Mouse (Mus musculus) embryo, embryonic 9.5 days (tissue): Measurements from ENCODE around the gene Sec24a.
A peak's percentile ranks its signal among the peaks of the same experiment; 100 is the strongest.
"Not testable (repeated sequence)": the region's sequence is repeated elsewhere in the genome, so short reads cannot be mapped to it uniquely, and the experiment has no call there.

Experiments used
- DNase-seq: peaks from one replicate; pipeline ENCODE4 v3.0.0-alpha.2; 2017; ENCODE audit errors: extremely low spot score

Gene Sec24a

DNA sequence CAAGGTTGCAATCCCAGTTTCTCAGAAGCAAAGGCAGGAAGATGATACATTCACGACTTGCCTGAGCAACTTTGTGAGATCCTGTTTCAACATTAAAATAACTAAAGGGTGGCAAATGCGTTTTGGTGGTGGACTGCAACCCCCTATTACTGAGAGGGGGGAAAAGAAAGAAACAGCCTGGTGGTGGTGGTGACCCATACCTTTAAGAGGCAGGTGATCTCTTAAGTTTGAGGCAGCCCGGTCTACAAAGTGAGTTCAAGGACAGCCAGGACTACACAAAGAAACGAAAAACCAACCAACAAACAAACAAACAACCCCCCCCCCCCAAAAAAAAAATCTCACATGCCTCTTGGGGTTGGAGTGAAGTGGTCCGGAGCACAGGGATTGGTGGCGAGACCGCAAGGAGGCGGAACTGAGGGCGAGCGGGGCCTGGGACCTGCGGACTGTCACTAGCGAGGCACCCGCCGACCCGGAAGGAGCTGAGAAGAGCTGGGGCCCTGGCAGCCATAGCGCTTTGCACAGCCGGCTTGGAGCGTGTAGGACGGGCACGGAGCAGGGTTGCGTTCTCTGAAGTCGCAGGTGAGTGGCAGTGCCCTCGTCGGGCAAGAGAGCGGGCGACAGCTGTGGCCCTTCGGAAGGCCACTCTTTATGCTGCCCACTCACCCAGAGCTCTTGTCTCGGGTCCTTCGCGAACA lies at the start of gene Sec24a, which contains the start of gene Sar1b:
Gene Sec24a (minus strand): TSS at position 422 of the 695 bp plus-strand sequence.
Gene Sar1b (plus strand): TSS at position 475 of the 695 bp plus-strand sequence.
- peak; percentile 80 for DNase-seq

DNA sequence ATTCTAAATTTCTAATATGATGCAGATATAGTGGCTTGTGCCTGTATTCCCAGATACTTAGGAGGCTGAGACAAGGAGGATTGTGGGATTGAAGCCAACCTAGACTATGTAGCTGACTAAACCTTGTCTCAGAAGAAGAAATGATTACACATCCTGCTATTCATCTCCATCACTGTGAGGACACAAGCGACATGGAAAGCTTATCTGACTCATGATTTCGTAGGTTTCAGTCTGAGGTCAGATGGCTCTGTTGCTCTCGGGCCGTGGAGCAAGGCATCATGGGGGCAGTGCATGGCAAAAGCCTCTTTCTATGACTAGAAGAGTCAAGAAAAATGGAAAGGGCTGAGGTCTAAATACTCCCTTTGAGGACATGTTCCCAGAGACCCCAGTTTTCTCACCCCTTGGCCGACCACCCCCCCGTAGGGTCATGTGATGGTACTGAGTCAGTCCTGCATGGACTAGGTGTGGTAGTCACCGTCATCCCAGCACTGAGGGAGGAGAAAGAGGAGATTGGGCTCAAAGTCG lies 48.6 kb upstream of the Sec24a start:
- no peak for DNase-seq

- DNase-seq = no peak
Observed at GRCm38 (mm10) chr11:51811230-51811629, 47.8 kb upstream of the Sec24a start.

GRCm38 (mm10) chr11:51809632-51810224 lies 46.3 kb upstream of the Sec24a start:
- DNase-seq = no peak

DNA sequence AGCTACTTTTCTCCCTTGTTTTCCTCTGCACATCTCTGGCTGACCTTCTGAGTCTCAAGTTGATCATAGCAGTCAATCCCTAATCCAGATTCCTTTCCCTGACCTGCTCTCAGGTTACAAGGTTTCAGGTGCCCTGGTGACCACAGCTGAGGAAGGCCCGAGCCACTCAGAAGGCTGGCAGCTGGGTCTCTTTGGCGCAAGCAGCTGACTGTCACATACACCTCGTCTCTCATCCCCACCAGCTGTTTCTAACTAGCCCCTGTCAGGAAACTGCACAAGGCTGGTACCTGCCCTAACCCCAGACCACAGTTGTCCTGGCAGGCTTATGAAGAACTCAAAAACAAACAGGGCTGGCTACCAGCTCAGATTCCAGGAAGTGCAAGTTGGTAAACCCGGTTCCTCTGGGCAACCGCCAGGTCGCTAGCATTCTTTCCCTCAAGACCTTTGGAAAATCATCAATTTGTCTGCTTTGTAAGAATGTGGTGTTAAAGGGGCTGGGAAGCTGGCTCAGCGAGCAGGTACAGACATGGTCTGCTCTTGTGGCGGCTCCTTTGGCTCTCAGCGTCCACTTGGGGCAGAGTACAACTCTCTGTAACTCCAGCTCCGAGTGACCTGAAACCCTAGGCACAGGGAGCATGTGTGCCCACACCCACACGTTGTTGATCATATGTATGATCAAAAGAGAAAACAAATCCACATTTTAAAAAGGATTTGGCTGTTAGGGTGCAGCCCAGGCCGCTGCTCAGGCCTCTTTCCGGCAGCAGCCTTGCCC lies 43.9 kb upstream of the Sec24a start:
- DNase-seq = no peak

DNA sequence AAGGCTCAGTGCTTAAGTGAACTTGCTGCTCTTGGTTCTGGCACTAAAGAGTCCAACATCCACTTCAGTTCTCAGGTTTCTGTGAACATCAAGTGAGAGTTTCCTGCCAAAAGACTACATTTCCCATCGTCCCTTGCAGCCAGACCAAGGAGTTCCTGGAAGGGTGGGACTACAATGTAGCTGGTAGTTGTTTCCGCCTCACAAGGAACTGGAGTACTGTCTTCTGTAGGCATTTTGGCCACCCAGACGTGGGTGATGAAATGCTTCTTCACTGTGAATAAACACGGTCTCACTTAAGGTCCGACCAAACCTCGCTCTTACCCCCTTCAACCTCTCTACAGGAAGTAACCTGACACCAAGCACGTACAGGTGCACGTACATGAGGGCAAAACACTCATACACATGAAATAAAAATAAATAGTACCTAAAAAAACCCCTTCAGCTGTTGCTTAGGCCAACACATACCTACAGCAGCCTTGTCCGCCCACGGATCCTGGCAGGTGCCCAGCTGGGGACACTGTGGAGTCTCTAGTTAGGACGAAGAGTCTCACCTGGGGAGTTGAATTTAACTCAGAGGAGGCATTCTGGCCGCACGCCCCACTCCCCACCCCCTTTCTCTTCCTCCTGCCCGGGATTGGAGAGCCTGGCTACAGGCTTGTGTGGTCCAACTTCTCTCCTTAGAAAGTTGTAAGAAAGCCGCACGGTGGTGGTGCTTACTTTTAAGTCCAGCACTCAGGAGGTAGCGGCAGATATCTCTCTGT lies 42.0 kb upstream of the Sec24a start:
- DNase-seq = peak; percentile 73

GRCm38 (mm10) chr11:51800634-51801325 lies 37.3 kb upstream of the Sec24a start:
- DNase-seq = no peak

- no peak for DNase-seq
Observed at GRCm38 (mm10) chr11:51796272-51796671, 32.8 kb upstream of the Sec24a start.

DNA sequence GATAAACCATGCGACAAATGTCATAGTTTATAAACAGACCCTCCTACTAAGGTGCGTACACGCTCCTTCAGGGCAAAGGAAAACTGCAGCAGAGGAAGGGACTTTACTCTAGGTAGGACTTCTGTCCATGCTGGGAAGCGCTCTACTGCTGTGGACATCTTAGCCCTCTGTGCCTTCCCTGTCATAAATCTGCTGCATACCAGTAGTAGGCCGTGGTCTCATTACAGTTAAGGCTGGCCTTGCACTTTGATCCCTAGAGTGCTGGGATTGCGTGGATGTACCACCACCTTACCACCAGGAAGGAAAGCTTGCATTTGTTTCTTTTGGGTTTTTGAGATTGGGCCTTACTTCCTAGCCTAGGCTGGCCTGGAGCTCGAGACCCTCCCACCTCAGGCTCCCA lies 27.2 kb upstream of the Sec24a start:
- DNase-seq = no peak

DNA sequence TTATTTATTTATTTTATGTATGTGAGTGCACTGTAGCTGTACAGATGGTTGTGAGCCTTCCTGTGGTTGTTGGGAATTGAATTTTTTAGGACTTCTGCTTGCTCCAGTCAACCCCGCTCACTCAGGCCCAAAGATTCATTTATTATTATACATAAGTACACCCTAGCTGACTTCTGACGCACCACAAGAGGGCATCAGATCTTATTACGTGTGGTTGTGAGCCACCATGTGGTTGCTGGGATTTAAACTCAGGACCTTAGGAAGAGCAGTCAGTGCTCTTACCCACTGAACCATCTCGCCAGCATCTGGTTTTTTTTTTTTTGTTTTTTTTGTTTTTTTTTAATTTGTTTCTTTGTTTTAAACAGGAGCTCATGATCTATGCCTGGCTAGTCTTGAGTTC lies 26.3 kb upstream of the Sec24a start:
- DNase-seq = not testable (repeated sequence)

DNA sequence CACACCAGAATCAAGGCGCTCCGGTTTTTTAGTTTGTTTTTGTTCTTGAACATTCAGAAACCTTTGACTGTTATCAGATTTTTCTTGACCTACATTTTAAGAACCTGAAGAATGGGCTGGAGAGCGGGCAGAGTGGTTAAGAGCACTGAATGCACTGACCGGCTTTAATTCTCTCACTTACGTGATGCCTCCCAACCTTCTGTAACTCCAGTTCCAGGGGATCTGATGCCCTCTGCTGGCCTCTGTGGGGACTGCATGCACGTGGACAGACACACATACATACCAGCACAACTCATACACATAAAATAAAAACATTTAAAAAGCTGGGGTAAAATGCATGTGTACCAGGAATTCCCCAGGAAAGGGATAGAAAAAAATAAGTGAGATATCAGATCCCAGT lies 22.5 kb upstream of the Sec24a start:
- peak; percentile 39 for DNase-seq

- DNase-seq = no peak
Observed at GRCm38 (mm10) chr11:51782721-51783120, 19.3 kb upstream of the Sec24a start.

DNA sequence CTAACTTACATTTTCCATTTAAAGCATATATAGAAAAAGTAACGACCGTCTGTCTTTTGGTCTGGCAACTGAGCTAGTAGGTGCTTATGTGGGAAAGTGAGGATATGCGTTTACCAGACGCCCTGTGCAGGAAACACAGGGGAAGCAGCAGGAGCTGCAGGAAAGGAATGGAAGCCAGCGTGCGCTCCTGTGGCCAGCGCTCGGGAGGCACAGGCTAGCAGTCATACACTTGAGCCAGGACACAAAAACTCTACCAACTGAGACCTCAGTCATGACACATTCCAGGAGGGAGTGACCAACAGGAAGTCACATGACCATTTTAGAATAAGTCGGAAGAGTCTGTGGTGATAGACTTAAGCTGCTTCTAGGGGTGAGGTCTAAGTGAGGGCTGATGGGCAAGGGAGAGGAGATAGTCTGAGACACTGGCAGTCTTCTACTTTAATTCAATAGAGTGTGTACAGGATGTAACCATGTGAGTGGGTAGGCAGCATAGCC lies 17.4 kb upstream of the Sec24a start:
- no peak for DNase-seq

DNA sequence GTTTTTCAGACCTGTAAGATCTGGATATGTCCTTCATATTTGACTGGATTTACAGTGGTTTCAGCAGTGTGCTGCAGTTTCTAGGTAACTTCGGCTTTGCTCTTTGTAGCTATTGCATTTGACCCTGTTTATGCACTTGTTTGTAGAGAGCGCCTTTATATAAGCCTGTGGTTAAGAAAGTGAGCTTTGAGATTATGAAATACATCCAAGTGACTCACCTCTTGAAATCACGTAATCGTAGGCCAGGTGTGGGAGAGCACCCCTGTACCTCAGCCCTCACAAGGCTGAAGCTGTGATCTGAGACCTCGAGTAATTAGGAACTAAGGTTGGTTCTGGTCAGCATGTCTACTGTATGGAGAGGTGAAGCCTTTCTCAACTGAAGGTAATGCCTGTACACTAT lies 14.0 kb upstream of the Sec24a start:
- no peak for DNase-seq

GRCm38 (mm10) chr11:51775507-51775906 lies 12.1 kb upstream of the Sec24a start:
- DNase-seq = no peak

DNA sequence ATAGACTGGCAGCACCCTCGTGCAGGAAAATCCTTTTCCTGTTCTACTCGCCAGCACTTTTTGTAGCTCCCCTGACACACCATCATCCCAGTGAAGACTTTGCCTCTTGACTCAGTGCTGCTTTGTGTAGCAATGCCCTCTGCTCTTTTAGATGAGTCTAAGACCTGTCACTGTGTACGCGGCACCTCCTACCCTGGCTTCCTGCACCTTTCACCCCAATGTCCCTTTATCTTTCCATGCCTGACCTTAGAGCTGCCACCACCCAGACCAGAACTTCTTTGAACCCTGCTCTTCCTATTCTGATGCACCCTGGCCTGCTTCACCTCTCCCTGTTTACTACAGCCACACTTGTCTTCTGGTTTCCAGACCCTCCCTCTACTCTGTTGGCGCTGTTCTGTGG lies 4.9 kb upstream of the Sec24a start:
- no peak for DNase-seq

GRCm38 (mm10) chr11:51767579-51768220 lies 4.3 kb upstream of the Sec24a start:
- DNase-seq = no peak

- DNase-seq = no peak
Observed at GRCm38 (mm10) chr11:51764816-51765215, 1.4 kb upstream of the Sec24a start.

GRCm38 (mm10) chr11:51763955-51764354 lies 521 bp upstream of the Sec24a start:
- DNase-seq = no peak

DNA sequence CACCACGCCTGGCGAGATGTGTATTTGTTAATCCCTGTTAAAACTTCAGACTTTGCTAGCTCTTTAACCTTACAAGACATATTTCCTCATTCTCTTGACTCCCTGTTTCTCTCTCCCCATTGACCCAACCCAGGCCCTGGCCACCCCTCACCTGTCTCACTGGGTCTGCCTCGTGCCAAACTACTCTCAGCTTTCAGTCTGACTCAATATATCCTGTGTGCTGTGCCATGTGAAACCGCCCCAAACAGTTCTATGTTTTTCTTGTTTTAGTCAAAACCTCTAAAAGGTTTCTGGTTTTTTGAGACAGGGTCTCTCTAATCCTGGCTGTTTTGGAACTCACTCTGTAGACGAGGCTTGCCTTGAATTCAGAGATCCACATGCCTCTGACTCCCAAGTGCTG lies 2.2 kb downstream of the Sec24a start:
- no peak for DNase-seq
